Mouse (Mus musculus): ENCODE measurements around the gene Rpl27. TPM values are rescaled to one million over a fixed set of nuclear protein-coding genes. Genes with fewer than 3 reads are reported as not detected.
"Not testable (repeated sequence)": the region's sequence is repeated elsewhere in the genome, so short reads cannot be mapped to it uniquely, and the experiment has no call there.

The Rpl27 gene
- total RNA-seq (2021): 10 to 100 TPM; 33.9 to 45.4 TPM
- long read RNA-seq, experiment 1, transcript Rpl27-201 (5 exons, 614 nt): major isoform, 70 of 78 reads
- long read RNA-seq, experiment 1, transcript Rpl27-202 (4 exons, 732 nt): minor isoform, 6 of 78 reads
- long read RNA-seq, experiment 1, partial matches to known transcripts: 0 of 78 reads
- long read RNA-seq, experiment 1, other reads (novel, unspliced or antisense): 1 of 78 reads
- long read RNA-seq, experiment 2, transcript Rpl27-201 (5 exons, 614 nt): major isoform, 59 of 69 reads
- long read RNA-seq, experiment 2, transcript Rpl27-202 (4 exons, 732 nt): minor isoform, 8 of 69 reads
- long read RNA-seq, experiment 2, partial matches to known transcripts: 1 of 69 reads
- long read RNA-seq, experiment 2, other reads (novel, unspliced or antisense): 0 of 69 reads

- DNase-seq (ENCODE audit: low spot score): peak; percentile 98
Observed at GRCm38 (mm10) chr11:101442127-101442693, at the start of gene Rpl27. TSS of gene Rpl27 (plus strand) at chr11:101442298.

- DNase-seq (ENCODE audit: low spot score): peak; percentile 69
Observed at GRCm38 (mm10) chr11:101395110-101395509, 47.0 kb upstream of the Rpl27 start.

DNA sequence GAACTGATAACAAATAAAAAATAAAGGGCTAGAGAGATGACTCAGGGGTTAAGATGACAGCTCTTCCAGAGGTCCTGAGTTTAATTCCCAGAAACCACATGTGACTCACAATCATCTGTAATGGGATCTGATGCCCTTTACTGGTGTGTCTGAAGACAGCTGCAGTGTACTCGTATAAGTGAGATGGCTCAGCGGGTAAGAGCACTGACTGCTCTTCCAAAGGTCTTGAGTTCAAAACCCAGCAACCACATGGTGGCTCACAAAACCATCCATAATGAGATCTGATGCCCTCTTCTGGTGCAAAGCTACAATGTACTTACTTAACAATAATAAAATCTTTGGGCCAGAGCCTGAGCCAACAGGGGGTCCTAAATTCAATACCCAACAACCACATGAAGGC lies 26.8 kb upstream of the Rpl27 start:
- no peak for DNase-seq (ENCODE audit: low spot score)

DNA sequence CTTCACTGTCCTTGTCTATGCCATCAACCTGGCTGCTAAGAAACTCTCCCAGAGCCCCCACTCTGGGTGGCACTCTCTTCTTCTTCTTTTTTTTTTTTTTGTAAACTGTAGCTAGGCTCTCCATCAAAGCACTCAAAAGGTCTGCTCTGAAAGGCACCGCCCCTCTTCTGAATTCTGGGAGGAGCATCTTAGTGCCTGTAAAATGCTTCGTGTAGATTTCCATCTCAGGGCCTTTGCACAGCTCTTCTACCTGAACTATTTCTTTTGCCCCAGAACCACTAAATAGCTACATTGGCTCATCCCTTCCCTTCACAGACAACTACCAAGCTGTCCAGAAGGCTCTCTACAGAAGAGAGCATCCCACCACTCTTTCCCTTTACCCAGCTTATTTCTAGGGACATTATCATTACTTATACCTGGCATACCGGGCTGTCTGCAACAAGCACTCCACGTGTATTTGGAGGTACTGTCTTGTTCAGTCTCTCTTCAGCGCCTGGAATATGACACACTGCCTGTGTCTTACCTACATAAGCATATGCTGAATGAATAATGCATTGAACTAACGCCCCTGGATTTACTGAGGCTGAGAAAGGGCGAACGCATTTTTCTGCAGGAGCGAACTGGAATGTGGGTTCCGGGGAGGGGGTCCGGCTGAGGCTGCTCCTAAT lies 25.5 kb upstream of the Rpl27 start:
- no peak for DNase-seq (ENCODE audit: low spot score)

GRCm38 (mm10) chr11:101417101-101417855 lies 24.8 kb upstream of the Rpl27 start, which contains the start of gene Aarsd1:
TSS of gene Aarsd1 (minus strand) at chr11:101417615.
- peak; percentile 90 for DNase-seq (ENCODE audit: low spot score)

DNA sequence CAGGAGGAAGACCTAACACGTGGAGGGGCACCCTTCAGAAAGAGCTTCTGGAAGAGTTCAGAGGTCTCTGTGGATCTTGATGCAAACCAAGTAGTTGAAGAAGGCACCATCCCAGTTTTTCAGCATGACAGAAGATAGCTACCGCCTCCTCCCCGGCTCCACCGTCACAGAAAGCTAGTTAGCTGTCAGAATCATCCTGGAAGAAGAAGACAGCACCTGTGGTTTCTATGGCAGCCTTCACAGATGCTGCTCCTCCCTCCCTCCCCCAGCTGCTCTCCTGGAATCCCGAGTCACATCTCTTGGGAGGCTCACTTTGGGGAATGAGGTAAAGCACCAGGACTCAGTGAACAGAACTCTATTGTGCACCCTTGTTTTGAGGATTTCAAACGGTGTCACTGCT lies 23.1 kb upstream of the Rpl27 start:
- no peak for DNase-seq (ENCODE audit: low spot score)

DNA sequence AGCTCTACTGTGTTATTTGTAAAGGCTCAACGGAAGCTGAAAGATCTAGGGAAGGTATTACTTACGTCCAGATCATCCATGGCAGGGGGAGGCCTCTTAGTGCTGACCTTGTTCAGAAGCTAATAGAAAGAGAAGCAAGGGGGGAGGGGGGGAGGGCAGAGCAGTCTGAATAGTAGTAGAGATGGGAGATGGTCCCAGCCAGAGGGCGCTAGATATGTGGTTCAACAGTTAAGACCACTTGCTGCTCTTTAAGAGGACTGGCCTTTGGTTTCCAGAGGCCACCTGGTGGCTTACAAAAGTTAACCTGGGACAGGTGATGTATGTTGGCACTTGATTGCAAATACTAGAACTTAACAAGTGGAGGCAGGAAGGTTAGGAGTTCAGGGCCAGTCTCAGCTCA lies 22.5 kb upstream of the Rpl27 start:
- DNase-seq (ENCODE audit: low spot score): no peak

GRCm38 (mm10) chr11:101420148-101420547 lies 21.9 kb upstream of the Rpl27 start:
- DNase-seq (ENCODE audit: low spot score): no peak

GRCm38 (mm10) chr11:101424105-101424851 lies 17.8 kb upstream of the Rpl27 start, which contains the start of gene Gm27029:
TSS of gene Gm27029 (minus strand) at chr11:101424796.
- no peak for DNase-seq (ENCODE audit: low spot score)

- DNase-seq (ENCODE audit: low spot score): peak; percentile 99
Observed at GRCm38 (mm10) chr11:101424925-101425813, 16.9 kb upstream of the Rpl27 start, which contains the start of the genes Rundc1 and Ptges3l. TSS of gene Rundc1 (plus strand) at chr11:101425085. TSS of gene Ptges3l (minus strand) at chr11:101425333.

DNA sequence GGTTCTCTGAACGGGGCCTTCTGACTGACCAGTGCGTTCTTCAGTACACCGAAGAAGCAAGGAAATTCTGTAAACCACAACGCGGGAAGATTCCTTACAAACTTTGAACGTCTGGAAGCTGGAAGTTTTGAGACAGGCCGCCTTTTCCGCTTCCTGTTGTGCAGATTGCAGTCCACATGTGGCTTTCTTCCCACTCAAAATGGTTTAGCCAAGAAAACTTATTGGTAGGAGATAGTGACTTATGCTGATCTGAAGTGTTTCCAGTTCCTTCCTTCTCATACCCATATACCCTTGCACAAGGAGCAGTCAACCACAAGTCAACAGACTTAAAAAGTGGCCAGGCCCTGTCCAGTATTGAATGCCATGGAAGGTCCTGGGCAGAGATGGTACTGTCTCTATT lies 15.9 kb upstream of the Rpl27 start:
- no peak for DNase-seq (ENCODE audit: low spot score)

GRCm38 (mm10) chr11:101431327-101431726 lies 10.8 kb upstream of the Rpl27 start:
- DNase-seq (ENCODE audit: low spot score): no peak

DNA sequence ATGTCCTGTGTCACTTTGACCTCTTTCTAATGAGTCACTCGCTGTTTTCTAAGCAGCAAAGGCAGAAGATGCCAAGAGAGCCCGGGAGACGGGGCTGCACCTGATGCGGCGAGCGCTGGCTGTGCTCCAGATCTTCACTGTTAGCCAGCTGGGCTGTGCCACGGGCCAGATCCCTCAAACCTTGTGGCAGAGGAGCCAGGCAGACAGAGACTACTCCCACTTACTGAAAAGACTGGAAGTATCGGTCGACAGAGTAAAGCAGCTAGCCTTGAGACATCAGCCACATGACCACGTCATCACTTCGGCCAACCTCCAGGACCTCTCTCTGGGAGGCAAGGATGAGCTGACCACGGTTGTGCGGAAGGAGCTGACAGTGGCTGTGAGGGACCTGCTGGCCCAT lies 8.7 kb upstream of the Rpl27 start:
- no peak for DNase-seq (ENCODE audit: low spot score)

DNA sequence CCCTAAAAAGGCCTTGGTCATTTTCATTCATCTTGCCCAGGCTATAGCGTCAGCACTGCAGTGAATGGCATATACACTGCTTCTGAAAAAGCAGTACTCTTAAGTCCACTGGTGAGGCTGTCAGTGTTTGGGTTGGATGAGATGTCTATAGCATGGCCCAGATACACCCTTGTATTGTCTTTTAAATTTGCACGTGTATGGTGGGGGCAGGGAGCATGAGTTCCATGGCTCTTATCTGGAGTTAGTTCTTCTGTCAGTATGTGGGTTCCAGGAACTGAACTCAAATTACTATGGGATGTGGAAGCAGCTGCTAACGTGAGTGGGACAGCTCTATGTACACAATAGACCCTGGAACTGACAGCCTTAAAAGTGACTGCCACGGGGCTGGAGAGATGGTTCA lies 6.3 kb upstream of the Rpl27 start:
- DNase-seq (ENCODE audit: low spot score): no peak

DNA sequence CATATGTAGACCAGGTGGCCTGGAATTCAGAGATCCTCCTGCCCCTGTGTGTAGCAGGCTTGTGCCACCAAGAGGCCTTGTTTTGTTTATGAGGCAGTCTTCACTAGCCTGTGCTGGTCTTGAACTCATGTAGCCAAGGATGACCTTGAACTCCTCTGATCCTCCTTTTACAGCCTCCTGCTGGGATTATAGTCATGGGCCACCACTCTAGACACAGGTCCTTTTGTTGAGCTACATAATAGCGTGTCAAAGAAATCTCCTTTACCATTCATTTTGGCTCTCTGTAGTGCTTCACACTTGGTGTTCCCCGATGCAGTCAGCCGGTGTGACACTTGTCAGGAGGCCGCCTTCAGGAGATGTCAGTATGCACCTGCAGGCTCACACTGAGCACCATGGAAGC lies 5.2 kb upstream of the Rpl27 start:
- DNase-seq (ENCODE audit: low spot score): no peak

DNA sequence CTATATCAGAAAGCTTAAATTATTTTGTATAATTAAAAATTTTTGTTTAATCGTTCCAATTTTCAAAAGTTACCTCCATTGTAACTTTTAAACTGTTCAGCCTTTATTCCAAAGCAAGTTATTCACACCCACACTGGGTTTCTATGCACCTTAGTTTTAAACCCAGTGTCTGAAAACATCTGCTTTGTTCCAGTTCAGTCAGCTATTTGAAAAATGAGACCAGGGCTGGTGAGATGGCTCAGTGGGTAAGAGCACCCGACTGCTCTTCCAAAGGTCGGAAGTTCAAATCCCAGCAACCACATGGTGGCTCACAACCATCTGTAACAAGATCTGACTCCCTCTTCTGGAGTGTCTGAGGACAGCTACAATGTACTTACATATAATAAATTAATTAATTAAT lies 4.1 kb upstream of the Rpl27 start:
- not testable (repeated sequence) for DNase-seq (ENCODE audit: low spot score)

- DNase-seq (ENCODE audit: low spot score): not testable (repeated sequence)
Observed at GRCm38 (mm10) chr11:101441450-101442126, 510 bp upstream of the Rpl27 start.

DNA sequence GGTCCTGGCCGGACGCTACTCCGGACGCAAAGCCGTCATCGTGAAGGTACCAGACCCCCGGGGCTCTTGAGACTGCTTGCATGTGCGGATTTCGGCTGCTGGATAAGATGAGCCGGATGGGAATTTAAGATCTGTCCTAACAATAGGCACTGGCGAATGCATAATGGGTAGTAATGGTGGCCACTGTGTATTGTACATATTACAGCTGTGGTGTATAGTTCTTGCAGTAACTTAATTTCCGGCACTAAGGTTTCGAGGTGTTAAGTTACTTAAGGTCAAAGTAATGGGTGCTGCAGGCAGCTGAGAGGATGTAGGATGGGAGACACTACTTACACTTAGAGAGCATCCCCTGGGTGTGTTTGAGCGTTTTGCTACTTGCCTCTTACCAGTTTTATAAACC lies 662 bp downstream of the Rpl27 start:
- DNase-seq (ENCODE audit: low spot score): no peak

DNA sequence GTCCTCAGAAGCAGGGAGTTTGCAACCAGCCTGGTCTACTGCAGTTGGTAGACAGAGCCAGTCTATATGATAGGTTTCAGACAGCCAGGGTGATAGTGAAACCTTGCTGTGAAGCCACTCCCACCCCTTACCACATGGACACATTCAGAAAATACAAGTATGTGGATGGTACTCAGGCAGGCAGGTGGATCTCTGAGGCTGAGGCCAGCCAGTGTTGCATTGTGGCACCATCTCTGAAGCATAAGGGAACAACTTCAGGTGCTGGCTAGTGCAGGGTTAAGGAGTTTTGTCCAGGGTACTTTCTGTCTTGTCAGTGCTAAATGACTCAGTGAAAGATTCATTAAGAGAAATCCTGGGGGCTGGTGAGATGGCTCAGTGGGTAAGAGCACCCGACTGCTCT lies 4.2 kb downstream of the Rpl27 start:
- DNase-seq (ENCODE audit: low spot score): no peak
